Mouse (Mus musculus): ENCODE data around the gene Gucd1. TPM values are rescaled to one million over a fixed set of nuclear protein-coding genes. Genes with fewer than 3 reads are reported as not detected.
"Not testable (repeated sequence)": the region's sequence is repeated elsewhere in the genome, so short reads cannot be mapped to it uniquely, and the experiment has no call there.

Gene Gucd1
- total RNA-seq, 2 experiments from 2014 or later, result 40.4 to 60.3 TPM

DNA sequence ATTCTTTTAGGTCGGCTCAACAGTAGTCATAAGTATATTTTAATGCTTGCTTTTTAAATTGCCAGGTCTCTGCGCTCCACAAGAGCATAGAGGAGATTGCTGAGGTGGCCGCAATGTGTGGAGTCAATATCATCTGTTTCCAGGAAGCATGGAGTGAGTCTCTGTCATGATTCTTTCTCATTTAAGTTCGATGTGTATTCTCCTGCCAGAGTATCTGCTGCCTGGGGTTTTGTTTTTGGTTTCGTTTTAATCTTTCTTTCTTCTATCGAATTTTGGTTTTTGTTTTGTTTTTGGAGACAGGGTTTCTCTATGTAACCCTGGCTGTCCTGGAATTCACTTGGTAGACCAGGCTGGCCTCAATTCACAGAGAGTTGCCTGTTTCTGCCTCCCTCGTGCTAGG lies 102.8 kb downstream of the Gucd1 start:
- no peak for DNase-seq
- intact Hi-C loops (cut with DNase I; ENCODE audit: low total_unique reads), result no loop called here

- DNase-seq, result no peak
- intact Hi-C loops (cut with DNase I; ENCODE audit: low total_unique reads), result no loop called here
These were observed 105.4 kb downstream of the Gucd1 start for GRCm38 (mm10) chr10:75412114-75413103.

GRCm38 (mm10) chr10:75411343-75412113 lies 106.2 kb downstream of the Gucd1 start:
- intact Hi-C loops (cut with DNase I; ENCODE audit: low total_unique reads); DNase-seq: not testable (repeated sequence)

GRCm38 (mm10) chr10:75407741-75408140 lies 110.0 kb downstream of the Gucd1 start:
- intact Hi-C loops (cut with DNase I; ENCODE audit: low total_unique reads), result no loop called here
- DNase-seq, result no peak

GRCm38 (mm10) chr10:75406755-75407154 lies 111.0 kb downstream of the Gucd1 start:
- intact Hi-C loops (cut with DNase I; ENCODE audit: low total_unique reads), result no loop called here
- peak; percentile 45 for DNase-seq

- DNase-seq, result no peak
- intact Hi-C loops (cut with DNase I; ENCODE audit: low total_unique reads), result no loop called here
These were observed 111.9 kb downstream of the Gucd1 start for GRCm38 (mm10) chr10:75405916-75406315.

DNA sequence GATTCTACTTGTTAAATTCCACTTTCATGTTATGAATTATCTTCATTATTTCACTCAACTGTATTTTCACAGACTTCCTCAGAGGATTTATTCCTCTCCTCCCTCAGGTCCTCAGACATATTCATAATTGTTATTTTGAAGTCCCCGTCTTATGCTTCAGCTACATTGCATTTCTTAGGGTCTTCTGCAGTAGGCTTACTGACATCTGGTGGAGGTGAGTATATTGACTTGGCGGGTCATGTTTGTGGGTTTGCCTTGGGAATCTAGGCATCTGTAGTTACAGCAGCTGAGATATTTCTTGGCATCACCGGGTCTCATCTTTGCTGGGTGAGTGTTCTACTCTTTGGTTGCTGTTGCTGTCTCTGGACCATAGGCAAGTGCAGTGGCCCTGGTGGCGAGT lies 116.8 kb downstream of the Gucd1 start, which contains the start of gene Upb1:
TSS of gene Upb1 (plus strand) at position 158 of the 400 bp plus-strand sequence.
- intact Hi-C loops (cut with DNase I; ENCODE audit: low total_unique reads), result loop anchor here (5.0 kb wide), 1 partner anchor 129 kb away; no protein-coding TSS in a partner anchor

DNA sequence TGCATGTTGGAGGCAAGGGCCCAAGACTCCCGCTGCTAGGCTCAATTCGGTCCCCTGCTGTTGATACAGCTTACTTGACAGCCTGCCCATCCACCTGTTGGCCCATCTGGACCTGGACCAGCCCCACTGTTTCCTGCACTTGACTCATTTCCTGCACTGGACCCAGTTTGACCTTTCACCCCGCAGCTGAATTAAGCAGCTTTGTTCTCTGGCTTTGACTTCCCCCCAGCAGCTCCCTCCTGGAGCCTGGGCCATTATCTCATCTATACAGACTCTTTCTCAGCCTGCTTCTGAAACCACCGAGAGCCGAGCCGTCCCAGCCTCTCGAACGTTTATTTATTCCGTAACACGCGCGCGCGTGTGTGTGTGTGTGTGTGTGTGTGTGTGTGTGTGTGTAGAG lies 120.8 kb downstream of the Gucd1 start:
- intact Hi-C loops (cut with DNase I; ENCODE audit: low total_unique reads), result no loop called here
- DNase-seq, result peak; percentile 41

More for the DNA sequence above, 116.8 kb downstream of the Gucd1 start, which contains the start of gene Upb1:
- no peak for DNase-seq

DNA sequence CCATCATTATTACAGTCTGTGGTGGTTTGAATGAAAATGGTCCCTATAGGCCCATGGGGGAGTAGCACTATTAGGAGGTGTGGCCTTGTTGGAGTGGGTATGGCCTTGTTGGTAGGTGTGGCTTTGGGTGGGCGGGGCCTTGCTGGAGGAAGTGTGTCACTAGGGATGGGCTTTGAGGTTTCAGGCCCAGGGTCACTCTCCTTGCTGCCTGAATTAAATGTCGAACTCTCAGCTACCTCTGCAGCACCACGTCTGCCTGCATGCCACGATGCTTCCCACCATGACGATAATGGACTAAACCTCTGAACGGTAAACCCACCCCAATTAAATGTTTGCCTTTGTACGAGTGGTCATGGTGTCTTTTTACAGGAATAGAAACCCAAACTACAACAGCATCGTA lies 123.0 kb downstream of the Gucd1 start:
- intact Hi-C loops (cut with DNase I; ENCODE audit: low total_unique reads), result no loop called here

GRCm38 (mm10) chr10:75390832-75391231 lies 126.9 kb downstream of the Gucd1 start:
- intact Hi-C loops (cut with DNase I; ENCODE audit: low total_unique reads), result no loop called here

More for the DNA sequence above, 123.0 kb downstream of the Gucd1 start:
- no peak for DNase-seq

DNA sequence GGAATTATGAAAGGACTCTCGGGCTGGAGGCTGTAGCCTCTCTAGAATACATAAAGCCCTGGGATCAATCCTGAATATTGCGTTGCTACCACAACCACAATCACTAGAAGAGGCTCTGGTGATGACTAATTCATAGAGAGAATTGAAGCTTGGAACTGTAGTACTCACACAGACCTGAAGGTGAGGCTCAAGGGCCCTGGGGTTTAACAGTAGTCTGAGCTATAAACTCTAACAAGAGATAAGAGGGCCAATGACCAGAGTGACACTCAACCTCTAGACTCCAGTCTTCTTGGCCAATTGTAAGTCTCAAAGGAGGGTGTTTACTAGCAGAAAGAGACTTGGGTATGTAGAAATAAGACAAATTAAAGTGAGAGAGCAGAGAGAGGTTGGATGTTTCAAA lies 127.6 kb downstream of the Gucd1 start:
- DNase-seq, result no peak
- intact Hi-C loops (cut with DNase I; ENCODE audit: low total_unique reads), result no loop called here

More at GRCm38 (mm10) chr10:75390832-75391231, 126.9 kb downstream of the Gucd1 start:
- no peak for DNase-seq

DNA sequence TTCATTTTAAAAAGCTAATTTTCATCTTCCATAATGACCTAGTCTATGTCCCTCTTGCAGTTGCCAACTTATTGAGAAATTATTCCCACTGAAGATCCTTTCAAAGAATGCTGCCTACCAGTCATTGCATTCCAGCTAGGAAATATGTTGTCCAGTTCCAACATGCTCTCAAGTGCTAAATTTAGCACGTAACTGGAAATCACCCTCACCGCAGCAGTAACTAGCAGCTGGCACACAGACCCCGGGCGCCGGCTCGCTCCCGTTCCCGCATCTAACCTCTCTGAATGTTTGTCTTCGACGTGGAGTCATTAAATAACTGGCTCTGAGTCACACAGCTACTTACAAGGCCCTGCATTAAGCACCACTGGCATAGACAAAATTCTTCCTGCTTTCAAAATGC lies 139.1 kb downstream of the Gucd1 start:
- intact Hi-C loops (cut with DNase I; ENCODE audit: low total_unique reads), result no loop called here
- no peak for DNase-seq

GRCm38 (mm10) chr10:75373655-75374351 lies 144.0 kb downstream of the Gucd1 start:
- peak; percentile 20 for DNase-seq
- intact Hi-C loops (cut with DNase I; ENCODE audit: low total_unique reads), result not testable (repeated sequence)

GRCm38 (mm10) chr10:75365231-75365633 lies 152.5 kb downstream of the Gucd1 start:
- intact Hi-C loops (cut with DNase I; ENCODE audit: low total_unique reads), result no loop called here
- no peak for DNase-seq

DNA sequence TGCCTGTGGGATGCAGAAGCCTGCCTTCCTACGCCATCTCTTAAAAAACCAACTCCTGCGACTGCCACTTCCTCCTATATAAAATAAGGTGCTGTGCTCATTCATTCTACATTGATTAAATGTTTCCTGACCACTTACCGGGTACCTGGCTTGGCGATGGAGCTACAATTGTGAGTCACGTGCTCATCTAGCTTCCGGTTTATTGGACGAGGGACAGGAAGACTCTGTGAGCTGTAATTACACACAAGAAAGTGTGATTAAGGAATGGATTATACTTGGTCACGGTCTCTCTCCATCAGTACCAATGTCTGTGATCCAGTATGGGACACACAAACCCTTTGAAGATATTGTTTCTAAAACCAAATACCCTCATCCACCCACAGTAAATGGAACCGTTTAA lies 153.0 kb downstream of the Gucd1 start:
- no peak for DNase-seq
- intact Hi-C loops (cut with DNase I; ENCODE audit: low total_unique reads), result no loop called here

- intact Hi-C loops (cut with DNase I; ENCODE audit: low total_unique reads), result not testable (repeated sequence)
- DNase-seq, result peak; percentile 12
These were observed 153.5 kb downstream of the Gucd1 start for GRCm38 (mm10) chr10:75364214-75364690.

- intact Hi-C loops (cut with DNase I; ENCODE audit: low total_unique reads), result no loop called here
- no peak for DNase-seq
These were observed 162.4 kb downstream of the Gucd1 start for GRCm38 (mm10) chr10:75355341-75355740.

DNA sequence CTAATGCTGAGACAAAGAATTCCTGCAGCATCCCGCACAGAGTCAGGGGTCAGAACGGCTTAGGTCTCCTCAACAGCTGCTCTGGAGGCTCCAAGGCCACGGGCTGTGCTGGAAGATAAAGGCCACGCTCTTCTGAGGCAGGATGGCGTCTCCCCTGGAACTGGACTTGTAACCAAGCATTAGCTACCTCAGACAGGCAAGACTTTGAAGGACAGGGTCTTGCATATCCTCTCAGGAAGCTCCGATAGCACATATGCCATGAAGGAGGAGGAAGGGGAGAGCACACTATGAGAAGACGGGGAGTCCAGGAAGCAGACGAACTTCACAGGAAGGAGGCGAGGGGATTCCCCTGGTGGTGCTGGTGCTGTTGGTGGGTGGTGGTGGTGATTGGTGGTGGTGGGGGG lies 163.9 kb downstream of the Gucd1 start:
- DNase-seq; intact Hi-C loops (cut with DNase I; ENCODE audit: low total_unique reads): not testable (repeated sequence)

DNA sequence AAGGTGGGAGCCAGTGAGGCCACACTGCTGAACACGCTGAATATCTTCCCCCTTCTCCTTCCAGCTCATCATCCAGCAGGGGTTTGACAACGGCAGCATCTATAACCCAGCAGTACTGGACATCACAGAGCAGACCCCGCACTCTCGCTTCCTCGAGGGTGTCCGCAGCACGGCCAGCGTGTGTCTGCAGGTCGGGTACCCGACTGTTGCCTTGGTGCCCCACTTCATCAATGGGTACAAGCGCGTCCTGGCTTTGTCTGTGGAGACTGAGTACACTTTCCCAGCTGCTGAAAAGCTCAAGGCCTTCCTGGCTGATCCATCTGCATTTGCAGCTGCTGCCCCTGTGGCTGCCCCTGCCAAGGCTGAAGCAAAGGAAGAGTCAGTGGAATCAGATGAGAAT lies 165.2 kb downstream of the Gucd1 start:
- intact Hi-C loops (cut with DNase I; ENCODE audit: low total_unique reads), result no loop called here

More for the DNA sequence above, 165.2 kb downstream of the Gucd1 start:
- DNase-seq, result no peak

All from gastrocnemius, postnatal 14 days (tissue).